Mouse (Mus musculus) right cerebral cortex, postnatal 4 days (tissue): Measurements from ENCODE around the gene Pmpca.

Source experiments
- DNase-seq: peaks from one replicate; pipeline ENCODE4 v3.0.0-alpha.2; 2022

Pmpca gene

DNA sequence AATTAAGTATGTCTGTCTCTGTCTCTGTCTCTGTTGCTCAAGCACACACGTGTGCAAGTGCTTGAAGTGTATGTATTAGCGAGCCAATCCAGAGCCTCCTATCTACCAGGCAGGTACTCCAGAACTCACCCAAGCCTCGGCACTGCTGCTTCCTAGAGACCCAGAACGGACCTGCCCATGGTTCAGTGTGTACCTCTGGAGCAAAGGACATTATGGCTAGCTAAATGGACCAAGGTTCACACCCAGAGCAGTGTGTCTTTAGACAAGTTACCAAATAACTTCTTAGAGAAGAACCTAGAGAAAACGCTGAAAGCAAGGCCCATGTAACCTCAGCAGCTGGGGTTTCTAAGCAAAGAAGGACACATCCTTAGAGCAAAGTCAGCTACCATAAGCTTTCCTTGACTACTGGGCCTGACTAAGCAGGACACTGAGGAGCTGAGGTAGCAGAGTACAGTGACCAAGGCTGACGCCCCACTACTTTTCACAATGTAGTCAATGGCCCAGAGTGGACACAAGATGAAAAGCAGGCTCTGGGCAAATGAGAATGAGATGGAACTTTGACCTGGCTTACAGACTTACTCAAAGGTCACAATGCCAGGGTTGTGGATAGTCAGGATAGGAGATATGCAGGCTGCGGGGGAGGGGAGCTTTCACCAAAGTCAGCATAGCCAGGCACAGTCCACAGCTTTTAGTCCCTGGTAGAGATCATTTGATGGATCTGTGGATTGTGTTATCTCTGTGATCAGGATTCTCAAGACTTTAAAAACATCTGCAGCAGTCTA lies 45.8 kb downstream of the Pmpca start:
- DNase-seq = no peak

GRCm38 (mm10) chr2:26437221-26437620 lies 48.1 kb downstream of the Pmpca start:
- DNase-seq = no peak

GRCm38 (mm10) chr2:26438373-26438772 lies 49.2 kb downstream of the Pmpca start:
- DNase-seq = no peak

DNA sequence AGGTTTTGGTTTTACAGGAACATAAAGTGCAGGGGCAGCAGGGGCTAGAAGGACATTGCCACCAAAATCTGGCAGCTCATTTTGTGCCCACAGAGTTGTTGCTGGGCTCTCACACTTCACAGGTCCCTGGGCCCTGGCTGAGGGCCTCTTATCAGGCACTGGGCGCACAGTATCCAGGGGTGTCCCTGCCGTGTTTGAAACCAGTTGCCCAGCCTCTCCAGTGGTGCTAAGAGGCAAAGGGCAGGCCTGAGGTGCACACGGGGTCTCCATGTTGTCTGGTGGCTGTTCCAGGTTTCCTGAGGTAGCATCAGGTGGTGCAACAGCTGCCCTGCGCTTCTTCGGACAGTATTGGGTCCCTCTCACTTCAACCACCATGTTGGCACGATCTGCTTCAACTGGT lies 50.5 kb downstream of the Pmpca start:
- no peak for DNase-seq

GRCm38 (mm10) chr2:26441261-26441660 lies 52.1 kb downstream of the Pmpca start:
- no peak for DNase-seq

GRCm38 (mm10) chr2:26441688-26442087 lies 52.5 kb downstream of the Pmpca start:
- no peak for DNase-seq

DNA sequence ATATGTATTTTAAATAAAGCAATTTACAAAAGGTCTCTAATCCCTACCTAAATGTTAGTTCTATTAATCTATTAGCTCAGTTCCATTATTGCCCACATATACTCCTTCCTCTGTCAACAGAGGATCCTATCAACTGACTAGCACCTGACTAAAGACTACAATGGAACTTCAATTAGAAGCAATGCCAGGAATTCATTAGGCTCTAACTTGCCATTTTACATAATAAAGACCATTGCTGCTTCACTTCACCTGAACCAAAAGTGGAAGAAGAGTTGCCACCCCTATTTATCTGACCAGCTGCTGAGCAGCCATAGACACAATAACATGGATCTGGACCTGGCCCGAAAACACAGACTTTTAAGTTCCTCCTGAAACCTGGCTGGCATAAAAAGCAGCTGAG lies 53.7 kb downstream of the Pmpca start:
- no peak for DNase-seq

- DNase-seq = no peak
Measured at GRCm38 (mm10) chr2:26443876-26444275, 54.7 kb downstream of the Pmpca start.

DNA sequence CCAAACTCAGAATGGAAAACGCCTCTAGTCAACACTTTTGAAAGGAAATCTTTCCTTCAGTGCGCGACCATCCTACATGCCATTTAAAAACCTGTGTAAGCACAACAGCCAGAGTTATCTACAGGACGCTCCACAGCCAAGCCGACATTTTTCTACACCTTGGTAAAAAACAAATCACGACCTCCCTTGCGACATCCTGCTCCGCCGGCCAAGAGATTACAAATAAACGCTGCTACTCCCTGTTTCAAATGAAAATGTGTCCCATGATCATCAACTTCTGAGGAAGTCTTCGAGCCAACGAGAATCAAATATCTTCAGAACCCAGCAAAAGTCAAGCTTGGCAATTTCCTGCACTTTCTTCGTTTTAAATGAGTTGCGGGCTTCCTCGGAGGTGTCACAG lies 55.2 kb downstream of the Pmpca start:
- no peak for DNase-seq

DNA sequence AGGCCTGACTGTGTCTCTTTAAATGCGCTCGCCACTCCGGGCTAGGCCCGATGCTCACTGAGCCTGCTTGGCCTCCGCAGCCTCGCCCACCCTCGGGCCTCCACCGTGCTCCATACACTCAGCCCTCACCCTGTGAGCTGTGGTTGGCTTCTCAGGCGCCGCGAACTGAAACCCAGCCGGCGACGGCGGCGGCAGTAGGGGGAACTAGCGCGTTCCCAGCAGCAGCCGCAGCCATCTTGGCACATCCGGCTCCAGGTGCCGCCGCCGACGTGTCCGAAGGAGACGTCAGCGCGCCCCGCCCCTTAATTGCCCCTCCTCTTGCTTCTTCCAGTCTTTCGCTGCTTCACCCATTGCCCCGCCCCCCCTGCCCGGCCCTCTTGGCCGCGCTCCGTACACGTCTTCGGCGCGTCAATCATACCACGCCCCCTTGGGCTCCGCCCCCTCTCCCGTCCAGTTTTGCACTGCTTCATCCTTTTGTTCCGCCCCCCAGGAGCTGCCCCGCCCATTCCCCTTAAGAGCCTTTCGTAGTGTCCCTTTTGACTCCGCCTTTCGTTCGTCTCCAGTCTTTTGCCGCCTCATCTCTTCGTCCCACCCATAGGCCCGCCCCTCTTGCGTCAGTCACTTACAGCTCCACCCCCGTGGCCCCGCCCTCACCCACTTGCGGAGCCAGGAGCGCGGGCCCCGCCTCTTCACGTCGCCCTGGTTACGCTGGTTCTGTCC lies 56.0 kb downstream of the Pmpca start, which contains the start of gene Sec16a:
Gene Sec16a, minus strand, starts transcription at position 271 of the 720 bp plus-strand sequence.
- peak; percentile 100 for DNase-seq

DNA sequence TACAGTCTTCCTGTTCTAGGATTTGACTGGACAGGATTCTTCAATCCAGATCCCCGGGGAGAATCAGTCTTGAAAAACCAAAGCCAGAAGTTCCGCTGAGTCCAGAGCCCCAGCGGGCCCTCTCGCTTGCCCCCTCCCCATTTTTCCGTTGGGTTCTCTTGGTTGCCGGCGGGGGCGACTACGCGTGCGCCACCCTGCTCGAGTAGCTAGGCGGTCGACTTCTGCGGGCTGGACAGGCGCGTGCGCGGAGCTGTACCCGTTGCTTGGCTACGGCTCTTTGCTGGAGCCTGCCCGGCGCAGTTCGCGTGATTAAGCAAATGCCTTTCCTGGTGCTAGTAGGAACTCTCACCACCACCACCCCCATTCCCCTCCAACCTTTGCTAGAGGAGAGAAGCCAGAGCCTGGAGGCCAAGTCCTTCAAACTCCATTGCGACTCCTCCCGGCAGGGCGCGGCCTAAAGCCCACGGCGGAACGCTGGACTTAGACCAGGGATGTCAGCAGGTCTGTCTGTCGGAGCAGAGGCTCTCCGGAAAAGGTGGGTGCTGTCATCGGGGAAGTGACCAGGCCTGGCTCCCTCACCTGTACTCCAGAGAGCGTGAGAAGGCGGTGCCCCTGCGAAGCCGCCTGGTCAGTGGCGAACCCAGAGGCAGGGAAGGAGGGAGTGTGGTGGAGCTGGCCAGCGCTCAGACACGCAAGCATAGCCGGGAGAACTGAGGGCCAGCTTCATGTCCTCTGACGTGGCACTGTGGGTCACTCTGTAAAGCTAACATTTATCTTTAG lies 56.7 kb downstream of the Pmpca start:
- peak; percentile 90 for DNase-seq

DNA sequence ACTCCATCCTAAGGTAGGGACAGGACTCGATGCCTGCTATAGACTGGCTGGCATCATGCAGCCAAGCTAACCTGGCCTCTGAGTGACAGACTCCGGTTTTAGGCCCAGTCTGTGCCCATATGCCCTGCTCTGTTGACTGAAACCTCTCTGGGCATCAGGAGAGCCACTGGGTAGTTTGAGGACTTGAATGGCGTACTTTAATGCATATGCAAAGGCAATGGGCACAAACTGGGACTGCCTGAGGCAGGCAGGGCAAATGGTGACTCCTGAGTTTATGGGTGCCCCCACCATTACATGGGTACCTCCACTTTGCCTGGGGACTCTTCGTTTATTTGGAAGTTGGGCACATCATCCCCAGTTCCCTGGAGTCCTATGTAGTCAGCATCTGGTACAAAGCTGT lies 57.5 kb downstream of the Pmpca start:
- DNase-seq = no peak
